Mouse (Mus musculus) forebrain, embryonic 11.5 days (tissue): Measurements from ENCODE around the gene Syncrip. TPM values are rescaled to one million over a fixed set of nuclear protein-coding genes. Genes with fewer than 3 reads are reported as not detected.

Experiments used
- ATAC-seq: fragments of 200-750 bp; cut with Nextera tagmentation; replicated peaks from 2 replicates; pipeline ENCODE4 v1.8.0; 2017; ENCODE audit warnings: moderate TSS enrichment; ENCODE audit not compliant: low FRiP score
- DNase-seq: peaks from one replicate; pipeline ENCODE4 v3.0.0-alpha.2; 2017; ENCODE audit warnings: low spot score
- H3K27ac ChIP-seq: fragments of 300-500 bp; sonication (generic); 2 replicates; pipeline ENCODE4 v1.5.1; 2014; ENCODE audit warnings: low read depth, low read length
- H3K27me3 ChIP-seq: fragments of 300-500 bp; sonication (generic); 2 replicates; pipeline ENCODE4 v1.6.1; 2014; ENCODE audit warnings: mild to moderate bottlenecking, low read length, mixed read lengths; ENCODE audit not compliant: control insufficient read depth, insufficient read depth
- H3K36me3 ChIP-seq: fragments of 300-500 bp; sonication (generic); 2 replicates; pipeline ENCODE4 v1.6.1; 2014; ENCODE audit warnings: mild to moderate bottlenecking, low read length, moderate library complexity, mixed read lengths; ENCODE audit not compliant: control insufficient read depth, insufficient read depth
- H3K4me1 ChIP-seq: fragments of 300-500 bp; sonication (generic); replicated peaks from 2 replicates; pipeline ENCODE4 v1.6.1; 2014; ENCODE audit warnings: low read length, mixed read lengths; ENCODE audit not compliant: control insufficient read depth, insufficient read depth
- H3K4me2 ChIP-seq: fragments of 300-500 bp; sonication (generic); 2 replicates; pipeline ENCODE4 v1.6.1; 2014; ENCODE audit warnings: low read depth, mild to moderate bottlenecking, low read length, moderate library complexity, mixed read lengths; ENCODE audit not compliant: severe bottlenecking
- H3K4me3 ChIP-seq: fragments of 300-500 bp; sonication (generic); 2 replicates; pipeline ENCODE4 v1.5.1; 2014; ENCODE audit warnings: low read depth, low read length
- H3K9ac ChIP-seq: fragments of 300-500 bp; sonication (generic); 2 replicates; pipeline ENCODE4 v1.6.1; 2014; ENCODE audit warnings: low read length
- H3K9me3 ChIP-seq: fragments of 300-500 bp; sonication (generic); 2 replicates; pipeline ENCODE4 v1.6.1; 2016; ENCODE audit warnings: low read length, mixed read lengths; ENCODE audit not compliant: control insufficient read depth
- WGBS: fragments of 180-500 bp; shearing (Covaris S2); extraction: QIAGEN DNeasy Blood & Tissue Kit; methylation state at CpG from one replicate; pipeline ENCODE4 v1.1.7; 2014; 5-methylcytosine and 5-hydroxymethylcytosine counted together
- polyA plus RNA-seq: library from polyadenylated mRNA; unstranded; fragments of >200 nt; fragmentation: Nextera tagmentation; extraction: Ambion mirVana; gene quantifications from 2 replicates; pipeline ENCODE4 v1.2.1, GENCODE M21; 2014

The Syncrip gene
- polyA plus RNA-seq, 1 experiment from 2014 or later = 148 TPM

DNA sequence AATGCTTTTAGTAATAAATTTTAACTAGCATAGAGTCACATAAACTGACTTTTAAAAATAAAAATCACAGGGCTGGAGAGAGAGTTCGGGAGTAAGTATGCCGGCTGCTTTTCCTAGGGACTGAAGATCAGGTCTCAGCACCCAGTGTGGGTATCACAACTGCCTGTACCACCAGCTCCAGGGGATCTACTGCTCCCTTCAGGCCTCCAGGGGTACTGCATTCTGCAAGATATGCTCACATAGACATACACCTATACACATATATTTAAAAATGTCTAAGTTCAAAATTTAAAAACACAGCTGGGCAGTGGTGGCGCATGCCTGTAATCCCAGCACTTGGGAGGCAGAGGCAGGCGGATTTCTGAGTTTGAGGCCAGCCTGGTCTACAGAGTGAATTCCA is 59.9 kb downstream of the Syncrip start:
- Histone ChIP-seq H3K4me3 (no peak overlapping the region), H3K4me2 (no peak overlapping the region), H3K9me3 (peaks cover 3% of the 10 kb centered on the region; the same call in 1 of the 2 replicates), H3K27ac (no peak overlapping the region), H3K9ac (no peak overlapping the region), H3K27me3 (no peaks in the 10 kb centered on the region), H3K4me1 (no peaks in the 10 kb centered on the region), H3K36me3 (no peaks in the 10 kb centered on the region; the same call in 1 of the 2 replicates)
- DNase-seq (no peak), ATAC-seq (no peak)
- 97% methylated on average over 4 of the region's 4 CpGs for WGBS

DNA sequence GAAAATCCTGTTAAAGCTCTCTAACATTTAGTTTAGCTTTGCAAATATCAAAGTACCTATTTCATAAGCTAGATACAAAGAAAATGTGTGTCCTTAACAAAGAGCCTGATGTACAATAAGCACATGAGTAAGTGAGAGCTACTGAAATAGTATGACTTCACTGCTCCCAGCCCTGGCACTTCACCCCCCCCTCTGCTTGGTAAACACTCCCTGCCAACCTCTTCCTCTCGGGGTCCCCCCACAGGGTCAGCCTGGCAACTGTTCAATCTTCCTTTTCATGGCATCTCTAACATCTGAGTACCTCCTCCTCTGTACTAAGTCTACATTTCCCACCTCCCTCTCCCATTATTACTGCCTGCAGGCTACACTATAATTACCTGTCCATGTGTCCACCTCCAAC is 65.6 kb downstream of the Syncrip start:
- Histone ChIP-seq H3K36me3 (no peaks in the 10 kb centered on the region), H3K27me3 (no peaks in the 10 kb centered on the region), H3K27ac (no peak overlapping the region), H3K4me1 (no peaks in the 10 kb centered on the region), H3K4me3 (no peak overlapping the region), H3K9me3 (no peaks in the 10 kb centered on the region), H3K4me2 (no peak overlapping the region), H3K9ac (no peak overlapping the region)
- DNase-seq = no peak
- ATAC-seq = no peak
- WGBS = 60% methylated on average over 1 of the region's 1 CpGs

DNA sequence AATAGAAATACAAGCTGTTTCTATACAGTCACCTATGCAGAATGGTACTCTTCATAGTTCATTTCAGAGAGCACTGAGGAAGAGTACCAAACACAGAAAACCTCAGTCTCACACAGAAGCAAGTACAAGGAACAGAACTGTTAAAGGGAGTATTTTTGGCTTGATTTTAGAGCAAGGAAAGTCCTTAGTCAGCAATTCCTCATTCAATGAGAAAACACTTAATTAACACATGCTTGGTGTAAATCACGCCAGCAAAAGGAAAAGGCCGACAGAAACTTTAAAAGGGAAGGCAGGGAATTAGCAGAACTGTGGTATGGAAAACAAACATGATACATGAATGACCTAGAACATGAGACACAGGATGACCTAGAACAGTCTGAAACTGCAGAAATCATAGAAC is 72.4 kb downstream of the Syncrip start:
- H3K27ac ChIP-seq = no peak overlapping the region
- no peak for ATAC-seq
- H3K4me3 ChIP-seq = no peak overlapping the region
- 85% methylated on average over 2 of the region's 2 CpGs for WGBS
- H3K4me1 ChIP-seq = no peaks in the 10 kb centered on the region
- DNase-seq = no peak
- H3K36me3 ChIP-seq = no peaks in the 10 kb centered on the region
- no peak overlapping the region for H3K4me2 ChIP-seq
- H3K9me3 ChIP-seq = no peaks in the 10 kb centered on the region
- H3K27me3 ChIP-seq = no peaks in the 10 kb centered on the region
- no peak overlapping the region for H3K9ac ChIP-seq

DNA sequence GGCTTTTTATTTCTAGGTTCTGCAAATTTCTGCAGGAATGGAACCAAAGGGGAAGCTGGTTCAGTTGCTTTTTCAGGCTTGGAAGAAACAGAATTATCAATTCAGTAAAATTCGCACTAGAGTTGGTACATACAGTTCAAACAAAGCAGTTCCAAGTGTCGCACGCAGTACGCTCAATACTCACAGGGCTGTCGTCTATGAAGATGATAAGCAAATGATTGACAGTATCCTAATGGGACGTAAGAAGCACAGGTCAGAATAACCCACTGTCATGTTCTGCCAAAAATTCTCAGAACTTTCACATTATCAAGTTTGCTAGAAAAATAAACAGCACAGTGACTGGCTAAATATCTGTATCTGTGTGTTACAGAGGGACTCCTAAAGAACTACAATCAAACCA is 77.9 kb downstream of the Syncrip start:
- Histone ChIP-seq H3K9me3 (no peaks in the 10 kb centered on the region), H3K4me3 (no peak overlapping the region), H3K4me2 (no peak overlapping the region), H3K4me1 (no peaks in the 10 kb centered on the region), H3K27me3 (no peaks in the 10 kb centered on the region), H3K27ac (no peak overlapping the region), H3K9ac (no peak overlapping the region), H3K36me3 (no peaks in the 10 kb centered on the region; the same call in 1 of the 2 replicates)
- DNase-seq (no peak), ATAC-seq (no peak)
- WGBS = 90% methylated on average over 6 of the region's 6 CpGs

DNA sequence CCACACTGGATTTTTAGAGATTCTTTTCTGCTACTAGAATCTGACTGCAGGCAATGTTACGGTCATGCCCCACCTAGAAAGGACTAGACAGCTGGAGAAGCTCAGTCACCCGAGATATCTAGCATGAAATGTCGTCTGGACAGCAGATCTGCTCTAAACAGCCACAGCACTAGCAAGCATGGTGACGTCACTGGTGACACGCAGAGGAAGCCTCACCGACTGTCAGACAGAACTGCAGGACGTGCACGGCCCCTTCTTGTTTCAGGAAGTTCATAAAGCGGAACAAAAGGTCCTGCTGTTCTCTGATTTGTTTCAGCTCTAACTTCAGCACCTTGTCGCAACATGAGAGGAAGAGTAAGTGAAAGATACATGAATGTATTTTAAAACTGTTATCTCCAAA is 78.3 kb downstream of the Syncrip start:
- no peaks in the 10 kb centered on the region for H3K27me3 ChIP-seq
- H3K9me3 ChIP-seq = no peaks in the 10 kb centered on the region
- ATAC-seq (no peak), DNase-seq (no peak)
- no peak overlapping the region for H3K4me2 ChIP-seq
- H3K4me3 ChIP-seq = no peak overlapping the region
- 84% methylated on average over 10 of the region's 10 CpGs for WGBS
- H3K9ac ChIP-seq = no peak overlapping the region
- no peaks in the 10 kb centered on the region for H3K4me1 ChIP-seq
- H3K36me3 ChIP-seq = no peaks in the 10 kb centered on the region; the same call in 1 of the 2 replicates
- H3K27ac ChIP-seq = no peak overlapping the region

DNA sequence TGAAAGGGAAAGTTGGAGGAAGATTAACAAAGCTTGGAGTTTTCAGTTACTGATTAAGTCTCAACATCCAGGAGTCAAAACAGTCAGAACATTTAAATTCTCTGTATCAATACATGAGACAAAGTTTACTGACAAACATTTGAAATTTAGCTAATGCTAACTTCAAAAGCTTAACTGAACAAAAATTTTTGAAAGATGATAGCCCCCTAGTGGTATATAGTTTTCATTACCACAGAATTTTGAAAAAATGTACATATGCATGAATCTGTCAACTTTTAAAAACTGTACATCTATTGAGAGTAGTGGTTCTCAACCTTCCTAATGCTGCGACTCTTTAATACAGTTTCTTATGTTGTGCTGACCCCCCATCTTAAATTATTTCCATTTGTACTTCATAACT is 83.9 kb downstream of the Syncrip start:
- no peak overlapping the region for H3K27ac ChIP-seq
- no peaks in the 10 kb centered on the region; the same call in 1 of the 2 replicates for H3K36me3 ChIP-seq
- H3K4me1 ChIP-seq = no peaks in the 10 kb centered on the region
- 83% methylated on average over 1 of the region's 1 CpGs for WGBS
- H3K27me3 ChIP-seq = no peaks in the 10 kb centered on the region
- H3K9ac ChIP-seq = no peak overlapping the region
- H3K4me3 ChIP-seq = no peak overlapping the region
- ATAC-seq = no peak
- H3K9me3 ChIP-seq = no peaks in the 10 kb centered on the region
- no peak for DNase-seq
- no peak overlapping the region for H3K4me2 ChIP-seq

Other genes with a start within 250 kb of the Syncrip start
- gene Nt5e, start 155.4 kb downstream of the Syncrip start, polyA plus RNA-seq = 0.88 and 1.2 TPM in 2 replicates
- 21.7 and 22.8 TPM in 2 replicates for gene Snx14, start 43.6 kb downstream of the Syncrip start, polyA plus RNA-seq
- gene Gm20537, start 26.0 kb downstream of the Syncrip start, polyA plus RNA-seq = 0.41 and 0.75 TPM in 2 replicates
- gene Zfp949, start 65.4 kb upstream of the Syncrip start, polyA plus RNA-seq = 7.8 and 10.1 TPM in 2 replicates
- gene Trim43a, start 98.3 kb upstream of the Syncrip start, polyA plus RNA-seq = not detected in 2 replicates
- 21.6 and 25.6 TPM in 2 replicates for gene Mthfsl, start 237.7 kb upstream of the Syncrip start, polyA plus RNA-seq
- 0.57 TPM in 1 of 2 replicates, not detected in the other for gene Bcl2a1d, start 249.3 kb upstream of the Syncrip start, polyA plus RNA-seq